32 mouse cellular contexts compared by ENCODE assay signal in the genomic region with DNA sequence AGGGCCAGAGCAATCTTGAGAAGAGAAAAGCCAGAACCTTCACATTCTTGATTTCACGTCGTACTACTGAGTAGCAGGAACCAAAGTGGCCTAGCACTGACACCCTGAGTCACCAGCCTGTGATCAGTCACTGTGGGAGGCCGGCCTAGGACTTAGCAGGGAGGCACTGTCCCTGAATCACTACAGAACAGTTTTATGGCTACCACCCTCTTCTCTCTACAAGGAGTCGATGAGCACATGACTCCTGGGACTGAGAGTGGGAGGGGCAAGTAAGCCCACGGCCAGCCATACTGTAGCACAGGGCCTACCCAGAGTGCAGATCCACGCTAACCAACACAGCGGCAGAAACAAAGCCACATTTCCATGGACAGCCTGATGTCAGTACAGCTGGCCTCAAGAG.
DNase-seq lines count a peak whose midpoint lies in the region; ATAC-seq lines count a peak whose summit lies in the region.
"Had no signal": no experiment of that assay in that cellular context is flagged by ENCODE, and none has a peak within 500 bp of the region (broad histone marks: within the 10 kb centered on the region; RNA-seq: fewer than 3 reads in every experiment).

No protein-coding gene starts in this region.

- H3K36me3 ChIP-seq in kidney, embryonic 16.5 days (ENCODE audit: insufficient read depth, low read length) = no peaks in the 10 kb centered on the region
- H3K36me3 ChIP-seq in intestine, embryonic 16.5 days (ENCODE audit: control insufficient read depth, insufficient read depth, low read length) = no peaks in the 10 kb centered on the region
- H3K36me3 ChIP-seq: embryonic facial prominence, embryonic 15.5 days; forebrain, embryonic 12.5 days; hindbrain, embryonic 13.5 days; limb, embryonic 15.5 days; liver, embryonic 13.5 days; midbrain, embryonic 12.5 days; neural tube, embryonic 13.5 days had no signal

- no peak overlapping the region for H3K4me2 ChIP-seq in kidney, embryonic 16.5 days (replicated peaks; ENCODE audit: low read depth, low read length)
- H3K4me2 ChIP-seq in intestine, embryonic 16.5 days (ENCODE audit: low read depth, low read length) = no peak overlapping the region
- H3K4me2 ChIP-seq: embryonic facial prominence, embryonic 15.5 days; forebrain, embryonic 12.5 days; heart, embryonic 11.5 days; hindbrain, embryonic 13.5 days; limb, embryonic 15.5 days; liver, embryonic 13.5 days; midbrain, embryonic 12.5 days; neural tube, embryonic 13.5 days had no signal

- no peak overlapping the region for H3K4me3 ChIP-seq in kidney, embryonic 16.5 days (ENCODE audit: low read length)
- no peak overlapping the region for H3K4me3 ChIP-seq in intestine, embryonic 16.5 days (ENCODE audit: low read length)
- H3K4me3 ChIP-seq: embryonic facial prominence, embryonic 10.5 days; embryonic facial prominence, embryonic 15.5 days; forebrain, embryonic 12.5 days; hindbrain, embryonic 13.5 days; limb, embryonic 15.5 days; liver, embryonic 13.5 days; megakaryocyte, embryonic 14.5 days; midbrain, embryonic 12.5 days; neural tube, embryonic 13.5 days had no signal

- no peak overlapping the region for H3K9ac ChIP-seq in kidney, embryonic 16.5 days (replicated peaks; ENCODE audit: low read length)
- H3K9ac ChIP-seq in intestine, embryonic 16.5 days (ENCODE audit: low read depth, low read length) = no peak overlapping the region
- H3K9ac ChIP-seq: embryonic facial prominence, embryonic 15.5 days; forebrain, embryonic 12.5 days; forebrain, postnatal 0 days; hindbrain, embryonic 13.5 days; limb, embryonic 15.5 days; liver, embryonic 13.5 days; midbrain, embryonic 12.5 days; neural tube, embryonic 13.5 days had no signal

- 42% methylated on average over 7 of the region's 7 CpGs for WGBS in kidney, embryonic 16.5 days
- 62% methylated on average over 7 of the region's 7 CpGs for WGBS in intestine, embryonic 16.5 days

- no peaks in the 10 kb centered on the region for H3K4me1 ChIP-seq in kidney, embryonic 16.5 days (ENCODE audit: insufficient read depth, low read length)
- H3K4me1 ChIP-seq in intestine, embryonic 16.5 days (ENCODE audit: control insufficient read depth, insufficient read depth, low read length) = no peaks in the 10 kb centered on the region
- H3K4me1 ChIP-seq: embryonic facial prominence, embryonic 15.5 days; limb, embryonic 15.5 days; liver, embryonic 13.5 days; megakaryocyte, embryonic 14.5 days had no signal

- peak; percentile 54; the same call in 1 of the 2 replicates for ATAC-seq in kidney, embryonic 16.5 days (ENCODE audit: low FRiP score, low TSS enrichment)
- ATAC-seq in intestine, embryonic 16.5 days = peak; percentile 64; the same call in 1 of the 2 replicates
- ATAC-seq: forebrain, postnatal 0 days; lung, postnatal 0 days had no signal

- H3K27me3 ChIP-seq in kidney, embryonic 16.5 days (ENCODE audit: insufficient read depth, low read length) = no peaks in the 10 kb centered on the region
- no peaks in the 10 kb centered on the region for H3K27me3 ChIP-seq in intestine, embryonic 16.5 days (replicated peaks; ENCODE audit: control insufficient read depth, insufficient read depth, low read length)
- H3K27me3 ChIP-seq: embryonic facial prominence, embryonic 15.5 days; forebrain, embryonic 12.5 days; hindbrain, embryonic 13.5 days; limb, embryonic 15.5 days; liver, embryonic 13.5 days; megakaryocyte, embryonic 14.5 days; midbrain, embryonic 12.5 days; neural tube, embryonic 13.5 days had no signal

- H3K9me3 ChIP-seq in kidney, embryonic 16.5 days (ENCODE audit: low read length) = no peaks in the 10 kb centered on the region; the same call in 1 of the 2 replicates
- H3K9me3 ChIP-seq in intestine, embryonic 16.5 days (ENCODE audit: control insufficient read depth, low read length) = no peaks in the 10 kb centered on the region
- H3K9me3 ChIP-seq: embryonic facial prominence, embryonic 10.5 days; embryonic facial prominence, embryonic 15.5 days; forebrain, embryonic 12.5 days; hindbrain, embryonic 13.5 days; limb, embryonic 15.5 days; liver, embryonic 13.5 days; midbrain, embryonic 12.5 days; neural tube, embryonic 13.5 days had no signal

- no peak overlapping the region for H3K27ac ChIP-seq in kidney, embryonic 16.5 days (ENCODE audit: low read length)
- no peak overlapping the region for H3K27ac ChIP-seq in intestine, embryonic 16.5 days (ENCODE audit: low read length)
- H3K27ac ChIP-seq: embryonic facial prominence, embryonic 10.5 days; embryonic facial prominence, embryonic 15.5 days; forebrain, embryonic 12.5 days; hindbrain, embryonic 13.5 days; limb, embryonic 15.5 days; liver, embryonic 13.5 days; midbrain, embryonic 12.5 days; neural tube, embryonic 13.5 days had no signal

- peak; percentile 60 for DNase-seq in adrenal gland, adult 2 months
- DNase-seq in adrenal gland, adult 8-10 months = no peak
- DNase-seq in kidney, adult 11 months = no peak
- DNase-seq in adrenal gland, postnatal 14 days = peak; percentile 61
- DNase-seq in embryo, embryonic 9.5 days (ENCODE audit: extremely low spot score) = no peak
- no peak for DNase-seq in cerebellum, adult 11 months
- DNase-seq: cerebellum, adult 18-20 months; cerebellum, postnatal 10 days; forebrain, postnatal 0 days; gastrocnemius, postnatal 14 days; heart, adult 18-20 months; heart, postnatal 4 days; kidney, adult 8-10 months; kidney, postnatal 4 days; liver, embryonic 13.5 days; lung, adult 18-20 months; lung, postnatal 4 days; retina, postnatal 1 day; right cerebral cortex, postnatal 14 days; thymus, postnatal 25 days had no signal

Comparison
In these comparisons a context has a peak if more than half of its experiments do, and no peak if none do; other contexts are left out.
1. DNase-seq: peak in adrenal gland, adult 2 months (single experiment) and adrenal gland, postnatal 14 days (single experiment); none in adrenal gland, adult 8-10 months (single experiment), kidney, adult 11 months (single experiment), embryo, embryonic 9.5 days (single experiment) and cerebellum, adult 11 months (single experiment).